Mouse (Mus musculus) embryonic facial prominence, embryonic 12.5 days (tissue): ENCODE data around the gene Vash1. TPM values are rescaled to one million over a fixed set of nuclear protein-coding genes. Genes with fewer than 3 reads are reported as not detected.

Experiments
- ATAC-seq: fragments of 200-750 bp; cut with Nextera tagmentation; 2 replicates; pipeline ENCODE4 v1.8.0; 2017; ENCODE audit not compliant: insufficient number of reproducible peaks, insufficient read depth, low FRiP score, low TSS enrichment
- H3K27ac ChIP-seq: fragments of 300-500 bp; sonication (generic); 2 replicates; pipeline ENCODE4 v1.5.1; 2016; ENCODE audit warnings: mild to moderate bottlenecking
- H3K27me3 ChIP-seq: fragments of 300-500 bp; sonication (generic); 2 replicates; pipeline ENCODE4 v1.6.1; 2016; ENCODE audit warnings: mild to moderate bottlenecking, moderate library complexity
- H3K36me3 ChIP-seq: fragments of 300-500 bp; sonication (generic); 2 replicates; pipeline ENCODE4 v1.6.1; 2016; ENCODE audit warnings: mild to moderate bottlenecking
- H3K4me1 ChIP-seq: fragments of 300-500 bp; sonication (generic); 2 replicates; pipeline ENCODE4 v1.6.1; 2016
- H3K4me2 ChIP-seq: fragments of 300-500 bp; sonication (generic); replicated peaks from 2 replicates; pipeline ENCODE4 v1.6.1; 2016; ENCODE audit warnings: mild to moderate bottlenecking, moderate library complexity
- H3K4me3 ChIP-seq: fragments of 300-500 bp; sonication (generic); 2 replicates; pipeline ENCODE4 v1.5.1; 2016; ENCODE audit warnings: mild to moderate bottlenecking
- H3K9ac ChIP-seq: fragments of 300-500 bp; sonication (generic); 2 replicates; pipeline ENCODE4 v1.6.1; 2016; ENCODE audit warnings: mild to moderate bottlenecking, moderate library complexity
- H3K9me3 ChIP-seq: fragments of 300-500 bp; sonication (generic); 2 replicates; pipeline ENCODE4 v1.6.1; 2016; ENCODE audit warnings: mild to moderate bottlenecking, moderate library complexity
- WGBS: fragments of 180-500 bp; shearing (Covaris S2); methylation state at CpG from one replicate; pipeline ENCODE4 v1.1.7; 2016; 5-methylcytosine and 5-hydroxymethylcytosine counted together
- polyA plus RNA-seq: library from polyadenylated mRNA; unstranded; fragments of >200 nt; fragmentation: Nextera tagmentation; extraction: Ambion mirVana; gene quantifications from 2 replicates; pipeline ENCODE4 v1.2.1, GENCODE M21; 2016

Vash1 gene
- polyA plus RNA-seq, 1 experiment from 2014 or later = 18.8 TPM

GRCm38 (mm10) chr12:86659447-86659968 lies 19.0 kb upstream of the Vash1 start:
- Histone ChIP-seq H3K4me3 (no peak overlapping the region), H3K27ac (0 out of 2 replicates have a peak overlapping the region, but pooled peaks have one; percentile 30), H3K4me2 (no peak overlapping the region), H3K36me3 (no peaks in the 10 kb centered on the region), H3K27me3 (no peaks in the 10 kb centered on the region), H3K9me3 (no peaks in the 10 kb centered on the region), H3K4me1 (no peaks in the 10 kb centered on the region), H3K9ac (no peak overlapping the region)
- WGBS = 39% methylated on average over 6 of the region's 6 CpGs
- no peak for ATAC-seq

DNA sequence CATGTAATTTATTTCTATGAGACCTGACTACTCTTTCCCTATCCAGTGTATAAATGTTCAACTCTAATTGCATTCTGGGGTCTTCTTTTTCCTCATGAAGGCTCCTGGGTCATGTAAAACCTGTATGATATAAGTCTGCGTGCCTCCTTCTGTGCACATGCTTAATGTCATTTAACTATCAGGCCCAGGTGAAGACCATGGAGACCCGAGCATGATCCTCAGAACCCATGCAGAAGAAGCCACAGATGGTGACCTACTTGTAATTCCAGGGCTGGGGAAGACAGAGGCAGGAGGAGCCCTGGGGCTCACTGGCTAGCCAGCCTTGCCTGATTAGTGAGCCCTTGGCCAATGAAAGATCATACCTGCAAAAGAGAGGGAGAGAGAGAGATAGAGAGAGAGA lies 18.0 kb upstream of the Vash1 start:
- no peak overlapping the region for H3K27ac ChIP-seq
- H3K4me1 ChIP-seq = no peaks in the 10 kb centered on the region
- 73% methylated on average over 2 of the region's 2 CpGs for WGBS
- H3K9me3 ChIP-seq = no peaks in the 10 kb centered on the region
- ATAC-seq = no peak
- no peak overlapping the region for H3K4me2 ChIP-seq
- H3K4me3 ChIP-seq = no peak overlapping the region
- no peak overlapping the region for H3K9ac ChIP-seq
- H3K36me3 ChIP-seq = no peaks in the 10 kb centered on the region
- no peaks in the 10 kb centered on the region for H3K27me3 ChIP-seq

- Histone ChIP-seq H3K4me1 (no peaks in the 10 kb centered on the region), H3K36me3 (no peaks in the 10 kb centered on the region), H3K4me3 (no peak overlapping the region), H3K4me2 (no peak overlapping the region), H3K27me3 (no peaks in the 10 kb centered on the region), H3K27ac (no peak overlapping the region), H3K9me3 (no peaks in the 10 kb centered on the region), H3K9ac (no peak overlapping the region)
- WGBS = 66% methylated on average over 3 of the region's 3 CpGs
- ATAC-seq = no peak
These were observed 12.8 kb upstream of the Vash1 start for GRCm38 (mm10) chr12:86665656-86666055.

GRCm38 (mm10) chr12:86668404-86668803 lies 10.1 kb upstream of the Vash1 start:
- Histone ChIP-seq H3K9me3 (no peaks in the 10 kb centered on the region), H3K27ac (no peak overlapping the region), H3K4me1 (no peaks in the 10 kb centered on the region), H3K4me2 (no peak overlapping the region), H3K4me3 (no peak overlapping the region), H3K9ac (no peak overlapping the region), H3K27me3 (no peaks in the 10 kb centered on the region), H3K36me3 (no peaks in the 10 kb centered on the region)
- no peak for ATAC-seq
- 93% methylated on average over 2 of the region's 2 CpGs for WGBS

GRCm38 (mm10) chr12:86672105-86672504 lies 6.4 kb upstream of the Vash1 start:
- WGBS = 62% methylated on average over 4 of the region's 4 CpGs

GRCm38 (mm10) chr12:86672507-86672906 lies 6.0 kb upstream of the Vash1 start:
- Histone ChIP-seq H3K36me3 (no peaks in the 10 kb centered on the region), H3K27ac (no peak overlapping the region), H3K9ac (no peak overlapping the region), H3K27me3 (0 out of 2 replicates have a peak, but pooled peaks cover 2% of the 10 kb centered on the region), H3K4me3 (no peak overlapping the region), H3K4me1 (no peaks in the 10 kb centered on the region), H3K4me2 (no peak overlapping the region), H3K9me3 (no peaks in the 10 kb centered on the region)
- WGBS = 69% methylated on average over 5 of the region's 5 CpGs
- no peak for ATAC-seq

More at GRCm38 (mm10) chr12:86672105-86672504, 6.4 kb upstream of the Vash1 start:
- no peaks in the 10 kb centered on the region for H3K4me1 ChIP-seq
- no peaks in the 10 kb centered on the region for H3K36me3 ChIP-seq
- H3K4me3 ChIP-seq = no peak overlapping the region
- H3K9me3 ChIP-seq = no peaks in the 10 kb centered on the region
- no peak overlapping the region for H3K27ac ChIP-seq
- no peak for ATAC-seq
- no peak overlapping the region for H3K4me2 ChIP-seq
- no peak overlapping the region for H3K9ac ChIP-seq
- H3K27me3 ChIP-seq = 0 out of 2 replicates have a peak, but pooled peaks cover 2% of the 10 kb centered on the region

- H3K4me1 ChIP-seq = peaks cover 14% of the 10 kb centered on the region
- ATAC-seq = 0 out of 2 replicates have a peak, but pooled peaks have one; percentile 2
- H3K9ac ChIP-seq = peak overlapping the region; percentile 86
- no peaks in the 10 kb centered on the region for H3K36me3 ChIP-seq
- H3K27ac ChIP-seq = peak overlapping the region; percentile 91
- peak overlapping the region; percentile 96 for H3K4me2 ChIP-seq
- H3K27me3 ChIP-seq = no peaks in the 10 kb centered on the region
- no peaks in the 10 kb centered on the region for H3K9me3 ChIP-seq
- 8% methylated on average over 9 of the region's 9 CpGs for WGBS
- H3K4me3 ChIP-seq = peak overlapping the region; percentile 89
These were observed 1.0 kb downstream of the Vash1 start for GRCm38 (mm10) chr12:86679546-86679930.

DNA sequence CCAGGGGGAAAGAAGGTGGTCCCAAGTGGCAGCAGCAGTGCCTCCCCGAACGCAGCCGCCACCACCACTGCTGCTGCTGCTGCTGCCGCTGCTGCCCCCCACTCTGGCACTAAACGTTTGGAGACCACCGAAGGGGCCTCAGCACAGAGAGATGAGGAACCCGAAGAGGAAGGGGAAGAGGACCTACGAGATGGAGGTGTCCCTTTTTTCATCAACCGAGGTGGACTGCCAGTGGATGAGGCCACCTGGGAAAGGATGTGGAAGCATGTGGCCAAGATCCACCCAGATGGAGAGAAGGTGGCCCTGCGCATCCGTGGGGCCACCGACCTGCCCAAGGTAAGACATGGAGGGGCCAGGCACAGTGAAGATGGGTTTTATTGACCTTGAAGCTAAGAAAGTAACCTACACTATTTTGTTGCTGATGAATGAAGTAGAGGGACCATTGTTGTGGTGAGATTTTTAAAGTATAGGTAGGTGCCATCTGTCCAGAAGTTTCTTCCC lies 1.5 kb downstream of the Vash1 start:
- no peaks in the 10 kb centered on the region for H3K27me3 ChIP-seq
- H3K9ac ChIP-seq = peak overlapping the region; percentile 86
- peak overlapping the region; percentile 60; the same call in 1 of the 2 replicates for H3K27ac ChIP-seq
- peak overlapping the region; percentile 96 for H3K4me2 ChIP-seq
- H3K4me3 ChIP-seq = peak overlapping the region; percentile 89
- WGBS = 37% methylated on average over 12 of the region's 12 CpGs
- no peak for ATAC-seq
- no peaks in the 10 kb centered on the region for H3K9me3 ChIP-seq
- H3K4me1 ChIP-seq = peaks cover 14% of the 10 kb centered on the region
- no peaks in the 10 kb centered on the region for H3K36me3 ChIP-seq

DNA sequence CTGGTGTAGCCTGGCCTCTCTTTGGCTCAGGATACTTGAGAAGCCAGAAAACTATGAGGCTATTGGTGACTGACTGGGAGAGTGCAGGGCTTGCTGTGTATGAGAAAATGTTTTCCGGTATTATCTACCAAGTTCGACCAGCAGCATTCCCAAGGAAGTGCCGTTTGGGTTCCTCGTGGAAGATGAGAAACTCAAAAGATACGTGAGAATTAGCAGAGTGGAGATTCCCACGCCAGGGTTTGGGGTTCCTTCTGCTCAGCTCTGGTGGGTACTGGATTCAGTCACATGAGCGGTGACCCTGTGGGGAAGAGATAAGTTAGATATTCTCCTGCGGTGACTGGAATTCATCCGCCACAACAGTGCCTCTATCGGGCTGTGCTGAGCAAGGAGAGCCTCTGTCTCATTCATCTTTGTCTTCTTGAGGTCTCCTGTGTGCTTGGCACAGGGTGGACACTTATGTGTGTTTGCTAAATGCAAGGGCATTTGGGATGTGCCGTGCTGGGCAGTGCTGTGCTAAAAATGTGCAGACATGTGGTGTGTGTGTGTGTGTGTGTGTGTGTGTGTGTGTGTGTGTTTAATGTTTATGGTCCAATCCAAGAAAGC lies 2.2 kb downstream of the Vash1 start:
- Histone ChIP-seq H3K4me3 (peak overlapping the region; percentile 89), H3K9me3 (no peaks in the 10 kb centered on the region), H3K4me1 (peaks cover 18% of the 10 kb centered on the region), H3K27me3 (no peaks in the 10 kb centered on the region), H3K36me3 (peaks cover 5% of the 10 kb centered on the region; the same call in 1 of the 2 replicates), H3K27ac (0 out of 2 replicates have a peak overlapping the region, but pooled peaks have one; percentile 60), H3K4me2 (peak overlapping the region; percentile 96), H3K9ac (peak overlapping the region; percentile 86)
- no peak for ATAC-seq
- 50% methylated on average over 11 of the region's 11 CpGs for WGBS

- Histone ChIP-seq H3K4me1 (peaks cover 18% of the 10 kb centered on the region), H3K4me3 (no peak overlapping the region), H3K27me3 (no peaks in the 10 kb centered on the region), H3K9me3 (no peaks in the 10 kb centered on the region), H3K27ac (no peak overlapping the region), H3K36me3 (peaks cover 12% of the 10 kb centered on the region), H3K9ac (no peak overlapping the region), H3K4me2 (0 out of 2 replicates have a peak overlapping the region, but pooled peaks have one; percentile 2)
- ATAC-seq = no peak
- 85% methylated on average over 9 of the region's 9 CpGs for WGBS
These were observed 3.1 kb downstream of the Vash1 start for GRCm38 (mm10) chr12:86681626-86682025.

GRCm38 (mm10) chr12:86682178-86682577 lies 3.7 kb downstream of the Vash1 start:
- no peak overlapping the region for H3K4me3 ChIP-seq
- WGBS = 88% methylated on average over 8 of the region's 8 CpGs
- H3K9ac ChIP-seq = no peak overlapping the region
- no peaks in the 10 kb centered on the region for H3K9me3 ChIP-seq
- H3K4me2 ChIP-seq = 0 out of 2 replicates have a peak overlapping the region, but pooled peaks have one; percentile 2
- ATAC-seq = no peak
- H3K27ac ChIP-seq = no peak overlapping the region
- no peaks in the 10 kb centered on the region for H3K27me3 ChIP-seq
- peaks cover 17% of the 10 kb centered on the region for H3K36me3 ChIP-seq
- H3K4me1 ChIP-seq = peaks cover 18% of the 10 kb centered on the region

GRCm38 (mm10) chr12:86683698-86684097 lies 5.2 kb downstream of the Vash1 start:
- Histone ChIP-seq H3K9ac (no peak overlapping the region), H3K4me2 (no peak overlapping the region), H3K4me3 (no peak overlapping the region), H3K4me1 (peaks cover 18% of the 10 kb centered on the region), H3K36me3 (peaks cover 27% of the 10 kb centered on the region), H3K27me3 (no peaks in the 10 kb centered on the region), H3K27ac (no peak overlapping the region), H3K9me3 (no peaks in the 10 kb centered on the region)
- WGBS = 70% methylated on average over 7 of the region's 7 CpGs
- no peak for ATAC-seq
